8 mouse cellular contexts compared by ENCODE assay signal in genomic region chr10:19591641-19592441, GRCm38 (mm10). TPM values are rescaled to one million over a fixed set of nuclear protein-coding genes. Genes with fewer than 3 reads are reported as not detected.
DNase-seq lines count a peak whose midpoint lies in the region; ATAC-seq and TF ChIP-seq lines count a peak whose summit lies in the region.

Gene Ifngr1, plus strand, starts transcription at chr10:19591949.

- no peaks in the 10 kb centered on the region for H3K9me3 ChIP-seq in G1E (replicated peaks)
- no peaks in the 10 kb centered on the region for H3K9me3 ChIP-seq in forebrain, embryonic 16.5 days (ENCODE audit: control insufficient read depth, low read length)
- no peaks in the 10 kb centered on the region for H3K9me3 ChIP-seq in lung, embryonic 14.5 days (ENCODE audit: low read depth, low read length)

- H3K4me3 ChIP-seq in G1E (ENCODE audit: low read depth, low read length), result peak within 1 kb of the TSS; percentile 84
- H3K4me3 ChIP-seq in forebrain, embryonic 16.5 days (replicated peaks; ENCODE audit: low read length), result peak within 1 kb of the TSS; percentile 74
- peak within 1 kb of the TSS; percentile 91 for H3K4me3 ChIP-seq in layer of hippocampus, adult 2 months
- H3K4me3 ChIP-seq in lung, embryonic 14.5 days (ENCODE audit: low read depth, low read length), result peak within 1 kb of the TSS; percentile 71
- peak within 1 kb of the TSS; percentile 96 for H3K4me3 ChIP-seq in olfactory bulb, adult 2 months (ENCODE audit: insufficient read depth, low read depth, low read length)
- peak within 1 kb of the TSS; percentile 86 for H3K4me3 ChIP-seq in thymus, adult 2 months (ENCODE audit: control insufficient read depth, insufficient read depth, low read length)

- no peaks in the 10 kb centered on the region for H3K27me3 ChIP-seq in G1E (ENCODE audit: insufficient read depth, low read length)
- no peaks in the 10 kb centered on the region for H3K27me3 ChIP-seq in forebrain, embryonic 16.5 days (replicated peaks; ENCODE audit: control insufficient read depth, insufficient read depth, low read length)
- no peaks in the 10 kb centered on the region for H3K27me3 ChIP-seq in lung, embryonic 14.5 days (ENCODE audit: insufficient read depth, low read length)
- H3K27me3 ChIP-seq in thymus, adult 2 months (ENCODE audit: control insufficient read depth, insufficient read depth, low read length), result no peaks in the 10 kb centered on the region

- TF ChIP-seq POLR2A in olfactory bulb, adult 2 months (IDR thresholded peaks at IDR 0.05; ENCODE audit: insufficient read depth, low read depth, low read length), result peak; percentile 61; the same call in 1 of the 2 replicates
- TF ChIP-seq POLR2A in thymus, adult 2 months (IDR thresholded peaks at IDR 0.05; ENCODE audit: control insufficient read depth, extremely low read depth, insufficient read depth, low read length, poor library complexity), result peak; percentile 98

- ATAC-seq in G1E (ENCODE audit: extremely low read depth, insufficient number of reproducible peaks, low FRiP score, poor library complexity, severe bottlenecking), result peak; percentile 98
- ATAC-seq in forebrain, embryonic 16.5 days, result peak; percentile 99
- ATAC-seq in lung, embryonic 14.5 days (ENCODE audit: insufficient read depth), result peak; percentile 99

- intact Hi-C loops in heart, postnatal 36 days (cut with DNase I), result loop anchor here (5.0 kb wide), 1 partner anchor 720 kb away; the partner anchor contains the start of gene Bclaf1

- H3K9ac ChIP-seq in forebrain, embryonic 16.5 days (replicated peaks; ENCODE audit: low read depth, low read length), result peak within 1 kb of the TSS; percentile 74
- peak within 1 kb of the TSS; percentile 91 for H3K9ac ChIP-seq in lung, embryonic 14.5 days

- DNase-seq in G1E (ENCODE audit: low spot score), result peak; percentile 96
- DNase-seq in cerebellum, adult 18-20 months, result peak; percentile 98 to 99
- DNase-seq in heart, postnatal 36 days, result peak; percentile 99 to 100
- peak; percentile 92 to 96 for DNase-seq in layer of hippocampus, adult 2 months (ENCODE audit: low spot score in 2 of 2)
- DNase-seq in lung, embryonic 14.5 days, result peak; percentile 99
- DNase-seq in thymus, adult 2 months, result peak; percentile 100

- H3K4me1 ChIP-seq in G1E (ENCODE audit: insufficient read depth, low read depth, low read length), result peaks cover 47% of the 10 kb centered on the region
- H3K4me1 ChIP-seq in forebrain, embryonic 16.5 days (replicated peaks; ENCODE audit: control insufficient read depth, insufficient read depth, low read length), result peaks cover 5% of the 10 kb centered on the region
- no peaks in the 10 kb centered on the region for H3K4me1 ChIP-seq in lung, embryonic 14.5 days (ENCODE audit: insufficient read depth)
- no peaks in the 10 kb centered on the region for H3K4me1 ChIP-seq in olfactory bulb, adult 2 months (ENCODE audit: control insufficient read depth, insufficient read depth, low read length)
- H3K4me1 ChIP-seq in thymus, adult 2 months (replicated peaks; ENCODE audit: control insufficient read depth, insufficient read depth, low read length), result peaks cover 32% of the 10 kb centered on the region

- no peak for TF ChIP-seq CTCF in G1E (IDR thresholded peaks at IDR 0.05; ENCODE audit: low read depth, low read length)
- 0 out of 2 replicates have a peak, but pooled peaks have one; percentile 4 for TF ChIP-seq CTCF in layer of hippocampus, adult 2 months (conservative IDR thresholded peaks at IDR 0.05)
- TF ChIP-seq CTCF in lung, embryonic 14.5 days (IDR thresholded peaks at IDR 0.05; ENCODE audit: low read depth), result no peak
- TF ChIP-seq CTCF in olfactory bulb, adult 2 months (IDR thresholded peaks at IDR 0.05; ENCODE audit: insufficient read depth, low read depth, low read length), result no peak
- peak; percentile 37; the same call in 1 of the 2 replicates for TF ChIP-seq CTCF in thymus, adult 2 months (IDR thresholded peaks at IDR 0.05; ENCODE audit: borderline replicate concordance, control insufficient read depth, extremely low read depth, insufficient read depth, low read length, poor library complexity)

- peak within 1 kb of the TSS; percentile 82 for H3K4me2 ChIP-seq in forebrain, embryonic 16.5 days (ENCODE audit: low read length)
- peak within 1 kb of the TSS; percentile 71 for H3K4me2 ChIP-seq in lung, embryonic 14.5 days

- under 1% methylated on average over 52 of the region's 52 CpGs for WGBS in forebrain, embryonic 16.5 days
- under 1% methylated on average over 52 of the region's 52 CpGs for WGBS in lung, embryonic 14.5 days
- WGBS in olfactory bulb, adult 2 months, result under 1% methylated on average over 52 of the region's 52 CpGs
- WGBS in thymus, adult 2 months, result 1% methylated on average over 52 of the region's 52 CpGs

- H3K36me3 ChIP-seq in G1E (replicated peaks), result peaks cover 19% of the 10 kb centered on the region
- no peaks in the 10 kb centered on the region for H3K36me3 ChIP-seq in forebrain, embryonic 16.5 days (ENCODE audit: control insufficient read depth, insufficient read depth)
- no peaks in the 10 kb centered on the region for H3K36me3 ChIP-seq in lung, embryonic 14.5 days (ENCODE audit: insufficient read depth)
- peaks cover 4% of the 10 kb centered on the region; the same call in 1 of the 2 replicates for H3K36me3 ChIP-seq in thymus, adult 2 months (ENCODE audit: control insufficient read depth, insufficient read depth, low read length)

- peak within 1 kb of the TSS; percentile 21; the same call in 1 of the 2 replicates for H3K27ac ChIP-seq in forebrain, embryonic 16.5 days (ENCODE audit: low read length)
- H3K27ac ChIP-seq in layer of hippocampus, adult 2 months, result peak within 1 kb of the TSS; percentile 82
- peak within 1 kb of the TSS; percentile 83 for H3K27ac ChIP-seq in lung, embryonic 14.5 days (ENCODE audit: low read depth)
- H3K27ac ChIP-seq in olfactory bulb, adult 2 months (ENCODE audit: insufficient read depth, low read depth, low read length), result no peak within 1 kb of the TSS
- H3K27ac ChIP-seq in thymus, adult 2 months (ENCODE audit: control insufficient read depth, insufficient read depth, low read length), result peak within 1 kb of the TSS; percentile 84

RNA-seq across cellular contexts. Expression of gene Ifngr1, which starts in this region (rescaled TPM):
- total RNA-seq in G1E (2014; fragmentation: Nextera tagmentation) (37.9 and 40.3 TPM in 2 replicates), G1E (2017) (25.2 and 26.3 TPM in 2 replicates)
- polyA plus RNA-seq in G1E (2012), result 1.3 and 2.2 TPM in 2 replicates
- polyA plus RNA-seq in forebrain, embryonic 16.5 days (2015; fragmentation: Nextera tagmentation; extraction: Ambion mirVana), result 16.8 and 19.7 TPM in 2 replicates
- 10 to 100 TPM; 49.5 to 58.9 TPM for total RNA-seq in heart, postnatal 36 days (2021)
- total RNA-seq in layer of hippocampus, adult 2 months (2021), result 10 to 100 TPM; 17.9 to 21.6 TPM
- 67.1 and 71.1 TPM in 2 replicates for polyA plus RNA-seq in lung, embryonic 14.5 days (2014; fragmentation: Nextera tagmentation; extraction: Ambion mirVana)
- polyA plus RNA-seq in olfactory bulb, adult 2 months (2012; ENCODE audit: insufficient read depth, insufficient read length, low replicate concordance, missing spikeins), result not detected in 2 replicates
- polyA plus RNA-seq in thymus, adult 2 months (2012; rRNA removed), result 151 and 205 TPM in 2 replicates

Comparison
In these comparisons a context has a peak if more than half of its experiments do, and no peak if none do; other contexts are left out.
1. CTCF ChIP-seq: peak in layer of hippocampus, adult 2 months (single experiment) and thymus, adult 2 months (single experiment); none in G1E (single experiment), lung, embryonic 14.5 days (single experiment) and olfactory bulb, adult 2 months (single experiment).
2. Peak in every context shown above with its lines, with median percentiles within 50 percentile points of each other: ATAC-seq, DNase-seq and H3K4me3 ChIP-seq.